Mouse (Mus musculus) retina, adult 2 months (tissue): ENCODE measurements around the gene Prpf8.

ENCODE experiments used
- DNase-seq: peaks from one replicate; pipeline ENCODE4 v3.0.0-alpha.2; 2012; ENCODE audit warnings: low read depth, low spot score

Gene Prpf8

DNA sequence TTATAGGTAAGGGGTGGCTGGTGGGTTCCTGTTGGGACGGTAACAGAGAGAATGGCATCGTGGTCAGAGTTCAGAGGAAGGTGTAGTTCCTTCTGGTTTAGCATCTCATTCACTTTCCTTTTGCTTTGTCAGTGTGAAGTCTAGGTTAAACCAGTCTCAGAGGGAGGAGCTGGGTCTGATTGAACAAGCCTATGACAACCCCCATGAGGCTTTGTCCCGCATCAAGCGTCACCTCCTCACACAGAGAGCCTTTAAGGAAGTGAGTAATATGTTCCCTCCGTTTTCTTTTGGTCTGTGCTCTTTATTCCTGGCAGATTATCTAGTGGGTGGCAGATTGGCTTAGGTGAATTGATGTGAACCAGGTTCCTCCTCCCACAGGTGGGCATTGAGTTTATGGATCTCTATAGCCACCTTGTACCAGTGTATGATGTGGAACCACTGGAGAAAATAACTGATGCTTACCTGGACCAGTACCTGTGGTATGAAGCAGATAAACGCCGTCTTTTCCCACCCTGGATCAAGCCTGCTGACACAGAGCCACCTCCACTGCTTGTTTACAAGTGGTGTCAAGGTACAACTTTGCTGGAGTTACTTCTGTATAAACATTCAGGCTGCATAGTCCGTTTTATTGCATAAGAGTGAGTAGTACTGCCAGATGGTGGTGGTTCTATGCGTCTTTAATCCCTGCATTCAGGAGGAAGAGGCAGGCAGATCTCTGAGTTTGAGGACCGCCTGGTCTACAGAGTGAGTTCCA lies 7.9 kb downstream of the Prpf8 start:
- no peak for DNase-seq

- no peak for DNase-seq
Observed at GRCm38 (mm10) chr11:75498126-75498525, 11.5 kb downstream of the Prpf8 start.

DNA sequence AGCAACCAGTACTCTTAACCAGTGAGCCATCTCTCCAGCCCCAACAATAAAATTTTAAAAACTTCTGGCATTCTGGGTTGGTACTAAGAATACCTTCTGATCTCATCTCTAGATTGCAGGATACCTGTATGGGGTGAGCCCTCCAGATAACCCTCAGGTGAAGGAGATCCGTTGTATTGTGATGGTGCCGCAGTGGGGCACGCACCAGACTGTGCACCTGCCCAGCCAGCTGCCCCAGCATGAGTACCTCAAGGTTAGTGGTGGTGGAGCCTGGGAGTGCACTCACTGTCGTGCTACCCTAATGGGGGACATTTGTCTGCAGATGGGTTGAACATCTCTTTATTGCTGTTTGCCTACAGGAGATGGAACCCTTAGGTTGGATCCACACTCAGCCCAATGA lies 21.5 kb downstream of the Prpf8 start:
- no peak for DNase-seq

DNA sequence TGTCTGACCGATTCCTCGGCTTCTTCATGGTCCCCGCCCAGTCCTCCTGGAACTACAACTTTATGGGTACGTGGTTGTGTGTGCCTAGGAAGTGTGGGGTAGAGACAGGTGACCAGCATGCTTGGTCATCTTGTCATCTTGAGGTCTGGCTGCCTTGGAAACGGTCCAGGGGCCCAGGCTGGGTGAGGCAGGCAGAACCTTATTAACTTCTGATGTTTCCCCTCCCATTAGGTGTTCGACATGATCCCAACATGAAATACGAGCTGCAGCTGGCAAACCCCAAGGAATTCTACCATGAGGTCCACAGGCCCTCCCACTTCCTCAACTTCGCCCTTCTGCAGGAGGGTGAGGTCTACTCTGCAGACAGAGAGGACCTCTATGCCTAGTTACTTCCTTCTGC lies 22.3 kb downstream of the Prpf8 start:
- DNase-seq = no peak

DNA sequence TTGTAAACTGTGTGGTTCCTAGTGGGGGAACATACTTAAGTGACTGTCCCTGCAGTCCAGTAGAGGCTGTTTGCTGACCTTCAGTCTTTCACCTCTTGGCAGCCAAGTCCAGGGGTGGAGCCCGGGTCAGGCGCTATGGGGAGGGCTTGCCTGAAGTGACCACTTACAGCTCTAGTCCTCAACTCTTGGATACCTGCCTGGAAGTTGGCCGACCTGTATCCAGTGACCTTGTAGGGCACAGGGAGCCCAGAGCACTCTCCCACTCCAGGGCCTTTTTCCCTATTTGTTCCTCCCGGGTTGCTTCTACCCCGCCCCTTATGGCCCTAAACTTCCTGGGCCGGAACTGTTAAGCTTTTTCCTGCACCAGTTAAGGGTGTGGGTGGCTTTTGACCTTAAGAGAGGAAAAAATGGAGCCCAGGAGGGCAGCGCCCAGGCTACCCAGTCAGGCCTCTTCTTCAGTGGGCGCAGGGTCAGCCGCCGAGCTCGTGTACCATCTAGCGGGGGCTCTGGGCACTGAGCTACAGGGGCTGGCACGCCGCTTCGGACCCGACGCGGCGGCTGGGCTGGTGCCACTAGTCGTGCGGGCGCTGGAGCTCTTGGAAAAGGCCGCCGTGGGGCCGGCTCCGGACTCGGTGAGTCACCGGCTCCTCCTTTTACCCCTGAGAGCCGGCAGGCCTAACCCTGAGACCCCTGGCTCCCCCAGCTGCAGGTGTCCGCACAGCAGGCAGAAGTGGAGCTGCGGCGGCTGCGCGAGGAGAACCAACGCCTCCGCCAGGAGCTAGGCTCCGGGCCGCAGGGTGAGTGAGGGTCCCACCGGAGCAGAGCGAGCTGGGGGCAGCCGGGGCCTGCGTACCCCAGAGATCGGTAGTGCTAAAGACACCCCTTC lies 23.4 kb downstream of the Prpf8 start, which contains the start of gene Rilp:
Gene Rilp (plus strand): TSS at position 354 of the 886 bp plus-strand sequence.
- DNase-seq = no peak

- DNase-seq = peak; percentile 76
Observed at GRCm38 (mm10) chr11:75510627-75510993, 24.0 kb downstream of the Prpf8 start.

DNA sequence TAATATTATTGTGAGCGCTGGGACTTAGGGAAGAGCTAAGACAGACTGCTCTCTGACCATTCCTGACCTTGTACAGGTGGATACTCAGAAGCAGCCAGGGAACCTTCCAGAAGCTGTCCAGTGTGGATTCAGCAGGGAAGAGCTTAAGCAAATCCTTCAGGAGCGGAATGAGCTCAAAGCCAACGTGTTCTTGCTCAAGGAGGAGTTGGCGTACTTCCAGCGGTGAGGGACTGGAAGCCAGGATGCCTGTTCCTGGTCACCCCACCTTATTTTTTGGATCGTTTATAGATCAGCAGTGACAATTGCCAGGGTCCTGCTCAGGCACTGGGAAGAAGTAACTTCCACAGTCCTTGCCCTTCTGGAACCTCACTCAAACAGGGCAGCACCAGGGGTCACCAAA lies 24.6 kb downstream of the Prpf8 start:
- no peak for DNase-seq

- no peak for DNase-seq
Observed at GRCm38 (mm10) chr11:75512301-75513018, 25.8 kb downstream of the Prpf8 start.

DNA sequence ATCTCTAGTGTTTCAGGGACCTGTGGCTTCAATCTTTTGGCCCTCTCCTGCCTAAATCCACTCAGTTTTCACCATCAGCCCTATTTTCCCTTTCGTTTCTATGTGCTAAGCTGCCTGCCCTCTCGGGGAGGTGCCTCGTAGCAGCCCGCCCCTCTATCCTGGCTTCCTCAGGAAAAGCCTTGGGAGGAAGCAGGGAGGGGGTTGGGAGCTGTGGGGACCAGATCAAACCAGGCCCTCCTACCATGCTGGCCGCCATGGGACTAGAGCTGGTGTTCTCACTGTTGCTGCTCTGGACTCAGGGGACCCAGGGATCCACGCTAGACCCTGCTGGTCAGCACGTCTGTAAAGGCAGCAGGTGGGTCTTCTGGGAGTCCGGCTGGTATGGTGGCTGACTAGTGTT lies 26.7 kb downstream of the Prpf8 start, which contains the start of gene Scarf1:
Gene Scarf1 (plus strand): TSS at position 205 of the 400 bp plus-strand sequence.
- DNase-seq = no peak

GRCm38 (mm10) chr11:75515186-75515585 lies 28.6 kb downstream of the Prpf8 start:
- DNase-seq = no peak

DNA sequence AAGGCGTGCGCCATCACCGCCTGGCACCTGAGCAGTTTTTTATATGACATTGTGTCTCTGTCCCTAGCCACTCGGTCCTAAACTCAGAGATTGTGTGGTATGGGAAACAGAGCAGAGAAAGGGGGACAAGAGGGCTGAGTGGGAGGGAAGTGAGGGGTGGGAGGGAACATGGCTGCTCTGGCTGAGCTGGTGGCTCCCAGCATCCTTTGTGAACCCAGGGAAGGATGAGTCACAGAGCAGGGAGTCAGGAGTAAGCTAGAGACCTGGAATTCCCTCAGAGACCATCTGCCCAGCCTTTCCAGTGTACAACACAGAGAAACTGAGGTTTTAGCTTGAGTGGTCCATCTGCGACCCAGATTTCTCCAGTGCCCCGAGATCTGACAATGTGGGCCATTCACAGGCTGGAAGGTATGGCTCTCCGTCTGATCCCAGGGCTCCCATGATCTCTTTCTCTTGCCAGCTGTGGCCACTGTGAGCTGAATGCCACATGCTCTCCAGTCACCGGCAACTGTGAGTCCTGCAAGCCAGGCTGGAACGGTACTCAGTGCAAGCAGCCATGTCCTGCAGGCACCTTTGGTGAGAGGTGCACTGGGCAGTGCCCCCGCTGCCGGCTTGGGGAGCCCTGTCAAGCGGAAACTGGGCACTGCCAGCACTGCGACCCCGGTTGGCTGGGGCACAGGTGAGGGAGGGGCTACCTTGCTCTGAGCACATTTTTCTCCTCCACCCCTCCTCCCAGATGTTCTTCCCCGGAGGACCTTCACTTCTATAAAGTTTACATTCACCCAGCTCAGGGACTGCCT lies 33.4 kb downstream of the Prpf8 start:
- DNase-seq = no peak

DNA sequence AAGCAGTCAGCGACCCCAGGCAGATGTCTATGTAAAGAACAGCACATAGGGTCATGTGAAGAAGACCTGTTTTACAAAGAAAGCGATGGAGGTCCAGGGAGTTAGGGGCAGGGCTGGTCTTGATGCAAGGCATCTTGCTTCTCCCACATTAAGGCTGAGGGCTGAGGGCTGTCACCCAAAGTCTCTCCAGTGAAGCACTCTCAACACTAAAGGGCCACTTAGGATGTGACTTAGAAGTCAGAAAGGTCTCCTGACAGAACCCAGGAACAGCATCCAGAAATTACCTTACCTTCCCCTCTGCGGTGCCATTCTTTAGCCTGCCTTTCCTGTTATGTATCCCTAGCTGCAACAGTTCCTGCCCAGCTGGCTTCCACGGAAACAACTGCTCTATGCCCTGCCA lies 35.0 kb downstream of the Prpf8 start:
- no peak for DNase-seq

GRCm38 (mm10) chr11:75522793-75523192 lies 36.2 kb downstream of the Prpf8 start:
- no peak for DNase-seq

DNA sequence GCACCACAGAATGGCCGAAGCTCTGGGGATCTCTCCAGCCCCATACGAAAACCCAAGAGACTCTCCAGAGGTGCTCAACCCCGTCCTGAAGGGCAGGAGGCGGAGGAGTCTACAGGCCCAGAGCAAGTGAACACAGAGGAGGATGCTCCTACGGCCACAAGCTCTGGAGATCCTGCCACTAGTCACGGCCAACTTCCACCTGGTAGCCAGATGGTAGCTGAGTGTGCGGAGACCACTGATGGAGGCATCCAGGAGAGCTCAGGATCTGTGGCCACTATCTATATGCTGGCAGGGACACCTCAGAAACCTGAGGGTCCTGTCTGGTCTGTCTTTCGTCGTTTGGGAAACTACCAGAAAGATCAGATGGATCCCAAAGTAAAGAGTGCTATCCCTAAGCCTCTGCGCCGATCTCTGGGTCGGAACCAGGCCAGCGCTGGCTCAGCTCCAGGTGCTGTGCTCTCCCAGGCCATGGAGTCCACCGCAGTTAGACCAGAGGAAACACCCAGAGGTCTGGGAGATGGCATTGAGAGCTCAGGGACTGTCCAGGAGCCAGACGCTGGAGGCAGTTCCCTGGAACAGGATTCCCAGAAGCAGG lies 39.0 kb downstream of the Prpf8 start:
- DNase-seq = no peak

- no peak for DNase-seq
Observed at GRCm38 (mm10) chr11:75526943-75527342, 40.3 kb downstream of the Prpf8 start.

GRCm38 (mm10) chr11:75529771-75530170 lies 43.2 kb downstream of the Prpf8 start:
- no peak for DNase-seq

GRCm38 (mm10) chr11:75530325-75530724 lies 43.7 kb downstream of the Prpf8 start:
- peak; percentile 65 for DNase-seq

- no peak for DNase-seq
Observed at GRCm38 (mm10) chr11:75530845-75531373, 44.3 kb downstream of the Prpf8 start.

GRCm38 (mm10) chr11:75531469-75532242 lies 45.0 kb downstream of the Prpf8 start, which contains the start of gene Slc43a2:
TSS of gene Slc43a2 (plus strand) at chr11:75531694.
- DNase-seq = peak; percentile 84
